Mouse (Mus musculus): Measurements from ENCODE around the gene Ddb1.

- TF ChIP-seq CTCF (IDR thresholded peaks at IDR 0.05; ENCODE audit: low read depth) = no peak
- no peak for TF ChIP-seq EP300 (IDR thresholded peaks at IDR 0.05; ENCODE audit: low read depth)
Measured at GRCm38 (mm10) chr19:10671319-10671718, 66.2 kb downstream of the Ddb1 start.
